Mouse (Mus musculus): ENCODE results near the gene A730061H03Rik.

A730061H03Rik gene

DNA sequence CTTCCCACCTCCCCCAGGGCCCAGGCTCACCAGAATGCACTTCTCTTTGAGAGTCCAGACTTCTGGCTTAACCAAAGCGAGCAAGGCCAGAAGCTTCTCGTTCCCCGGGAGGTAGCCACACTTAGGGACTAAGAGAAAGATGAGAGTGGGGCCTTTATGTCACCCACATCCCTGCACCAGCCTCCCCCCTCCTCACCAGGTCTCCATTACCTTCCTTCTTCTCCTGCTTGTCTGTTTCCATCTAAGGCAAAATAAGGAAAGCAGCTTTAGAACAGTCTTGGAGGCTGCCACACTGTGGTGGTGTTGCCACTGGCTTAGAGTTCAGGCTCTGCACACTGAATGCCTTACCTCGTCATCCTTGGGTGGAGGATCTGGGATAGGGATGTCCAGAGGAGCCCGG lies 29.1 kb upstream of the A730061H03Rik start:
- no peaks in the 10 kb centered on the region for H3K27me3 ChIP-seq (ENCODE audit: control insufficient read depth, insufficient read depth, low read length, poor library complexity, severe bottlenecking)
- DNase-seq (ENCODE audit: low read depth, low spot score), result no peak
- no peaks in the 10 kb centered on the region; the same call in 1 of the 2 replicates for H3K36me3 ChIP-seq (ENCODE audit: control insufficient read depth, insufficient read depth, low read length, poor library complexity, severe bottlenecking)

DNA sequence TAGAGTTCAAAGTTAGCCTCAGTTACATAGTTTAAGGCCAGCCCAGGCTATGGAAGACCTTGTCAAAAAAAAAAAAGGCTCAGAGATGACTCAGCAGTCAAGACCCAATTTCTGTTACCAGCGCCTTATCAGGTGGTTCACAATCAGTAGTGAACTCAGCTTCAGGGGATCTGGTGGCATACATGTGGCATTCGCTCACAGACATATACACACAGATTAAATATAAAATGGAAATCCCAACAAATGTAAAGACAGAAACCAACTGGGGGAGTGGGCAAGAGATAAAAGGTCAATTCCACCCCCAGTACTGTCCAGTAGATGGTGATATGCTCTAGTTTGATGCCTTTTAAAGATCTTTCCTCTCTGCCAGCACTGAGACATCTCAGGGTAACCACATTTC lies 25.9 kb upstream of the A730061H03Rik start:
- no peaks in the 10 kb centered on the region; the same call in 1 of the 2 replicates for H3K36me3 ChIP-seq (ENCODE audit: control insufficient read depth, insufficient read depth, low read length, poor library complexity, severe bottlenecking)
- DNase-seq (ENCODE audit: low read depth, low spot score), result no peak
- H3K27me3 ChIP-seq (ENCODE audit: control insufficient read depth, insufficient read depth, low read length, poor library complexity, severe bottlenecking), result no peaks in the 10 kb centered on the region

DNA sequence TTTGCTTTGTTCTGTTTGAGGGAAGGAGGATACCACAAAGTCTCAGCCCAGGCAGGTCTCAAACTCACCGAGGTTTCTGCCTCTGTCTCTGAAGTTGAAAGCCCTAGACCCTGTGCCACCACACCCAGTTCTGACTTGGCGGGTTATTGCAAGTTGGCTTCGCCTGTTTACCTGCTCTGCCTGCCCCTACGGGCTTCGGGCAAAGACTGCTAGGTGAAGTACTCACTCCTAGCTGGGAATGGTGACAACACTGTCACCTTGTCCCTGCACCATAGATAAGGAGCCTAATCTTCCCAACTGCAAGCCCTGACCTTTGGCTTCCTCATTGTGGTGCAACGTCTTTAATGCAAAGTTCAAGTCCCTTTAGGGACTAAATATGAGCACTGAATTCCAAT lies 25.4 kb upstream of the A730061H03Rik start:
- no peak for DNase-seq (ENCODE audit: low read depth, low spot score)
- no peaks in the 10 kb centered on the region for H3K27me3 ChIP-seq (ENCODE audit: control insufficient read depth, insufficient read depth, low read length, poor library complexity, severe bottlenecking)
- H3K36me3 ChIP-seq (ENCODE audit: control insufficient read depth, insufficient read depth, low read length, poor library complexity, severe bottlenecking), result no peaks in the 10 kb centered on the region; the same call in 1 of the 2 replicates

DNA sequence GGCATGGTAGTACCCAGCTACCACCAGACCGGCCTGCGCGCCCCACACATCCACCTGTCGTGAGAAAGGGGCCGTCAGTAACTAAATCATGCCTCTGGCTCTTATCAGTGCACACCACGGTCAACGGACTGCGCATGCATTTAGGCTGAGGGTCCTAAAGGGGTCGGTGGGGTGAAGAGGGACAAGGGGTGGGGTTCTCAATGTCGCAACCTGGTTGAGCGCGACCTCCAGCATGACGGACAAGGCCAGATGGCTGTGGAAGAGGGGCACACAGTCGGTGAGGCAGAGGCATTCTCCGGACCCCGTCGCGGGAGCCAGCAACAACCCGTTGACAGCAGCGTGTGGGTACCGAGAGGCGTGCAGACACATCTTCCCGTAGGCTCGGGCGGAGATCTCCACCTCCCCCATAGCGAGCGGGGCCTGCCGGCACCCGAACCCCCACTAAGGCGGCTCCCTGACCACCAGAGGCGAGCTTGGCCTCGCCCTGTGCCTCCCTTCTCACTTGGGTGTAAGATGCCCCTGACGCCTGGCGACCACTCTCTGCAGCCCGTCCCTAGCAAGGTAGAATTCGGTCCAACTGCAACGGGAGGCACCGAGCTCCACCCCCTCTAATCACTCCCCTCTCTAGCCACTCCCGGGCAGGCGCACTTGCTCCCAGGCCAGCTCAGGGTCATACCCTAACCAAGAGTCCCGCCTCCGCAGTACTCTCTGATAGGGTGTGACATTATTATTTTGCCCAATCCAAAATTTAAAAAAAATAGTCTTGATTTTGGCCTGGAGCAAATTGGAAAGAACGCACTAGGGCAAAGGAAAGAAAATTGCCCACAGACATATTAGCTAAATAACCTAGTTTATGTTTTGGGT lies 24.7 kb upstream of the A730061H03Rik start, which contains the start of gene Emc9:
Emc9 (minus strand) TSS at position 601 of the 864 bp plus-strand sequence.
- DNase-seq (ENCODE audit: low read depth, low spot score), result peak; percentile 68
- Histone ChIP-seq H3K36me3 (ENCODE audit: control insufficient read depth, insufficient read depth, low read length, poor library complexity, severe bottlenecking) (peaks cover under 1% of the 10 kb centered on the region), H3K27me3 (ENCODE audit: control insufficient read depth, insufficient read depth, low read length, poor library complexity, severe bottlenecking) (no peaks in the 10 kb centered on the region)

DNA sequence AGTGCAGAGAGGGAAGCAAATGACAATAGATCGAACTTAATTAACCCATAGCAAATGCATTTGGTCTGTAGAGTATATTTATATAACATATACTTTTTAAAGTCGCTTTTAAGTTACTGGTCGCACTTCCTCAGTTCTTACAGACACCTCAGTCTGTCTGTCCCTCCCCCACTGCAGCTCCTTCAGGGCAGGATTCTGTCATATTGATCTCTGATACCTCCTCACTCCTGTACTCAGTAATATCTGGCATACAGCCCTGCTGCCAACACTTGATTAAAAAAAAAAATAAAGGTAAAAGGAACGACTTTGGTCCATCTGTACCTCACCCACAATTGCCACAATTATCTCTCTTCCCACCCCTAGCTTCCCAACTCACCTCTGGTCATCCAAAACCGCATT lies 24.1 kb upstream of the A730061H03Rik start:
- Histone ChIP-seq H3K36me3 (ENCODE audit: control insufficient read depth, insufficient read depth, low read length, poor library complexity, severe bottlenecking) (peaks cover 3% of the 10 kb centered on the region), H3K27me3 (ENCODE audit: control insufficient read depth, insufficient read depth, low read length, poor library complexity, severe bottlenecking) (no peaks in the 10 kb centered on the region)
- no peak for DNase-seq (ENCODE audit: low read depth, low spot score)

DNA sequence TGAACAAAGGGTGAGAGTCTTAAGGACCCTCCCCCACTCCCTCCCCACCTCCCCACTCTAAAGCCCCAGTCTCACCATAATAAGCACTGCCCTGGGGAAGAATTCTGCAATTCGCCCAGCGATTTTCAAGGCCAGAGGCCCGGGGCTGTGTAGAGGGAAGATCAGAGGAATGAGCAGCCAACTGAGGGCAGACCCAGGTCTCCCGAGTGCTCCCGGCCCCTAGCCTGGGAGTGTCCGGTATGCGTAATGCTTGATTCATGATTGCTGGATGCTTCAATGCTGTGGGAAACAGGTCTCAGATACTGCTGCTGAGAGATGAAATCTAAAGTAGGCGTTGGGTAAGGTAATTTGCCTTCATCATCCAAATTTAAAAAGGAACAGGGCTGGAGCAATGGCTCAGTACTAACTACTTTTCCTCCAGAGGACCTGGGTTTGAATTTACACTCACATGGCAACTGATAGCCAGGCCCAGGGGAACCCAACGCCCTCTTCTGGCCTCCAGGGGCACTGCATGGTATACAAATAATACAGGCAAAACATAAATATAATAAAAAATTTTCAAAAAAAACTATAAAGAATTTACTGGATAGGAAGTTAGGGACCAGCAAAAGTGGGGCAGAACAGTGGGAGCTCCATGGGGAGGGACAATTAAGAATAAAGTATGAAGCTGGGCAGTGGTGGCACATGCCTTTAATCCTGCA lies 21.9 kb upstream of the A730061H03Rik start:
- peak; percentile 44 for DNase-seq (ENCODE audit: low read depth, low spot score)
- no peaks in the 10 kb centered on the region for H3K27me3 ChIP-seq (ENCODE audit: control insufficient read depth, insufficient read depth, low read length, poor library complexity, severe bottlenecking)

DNA sequence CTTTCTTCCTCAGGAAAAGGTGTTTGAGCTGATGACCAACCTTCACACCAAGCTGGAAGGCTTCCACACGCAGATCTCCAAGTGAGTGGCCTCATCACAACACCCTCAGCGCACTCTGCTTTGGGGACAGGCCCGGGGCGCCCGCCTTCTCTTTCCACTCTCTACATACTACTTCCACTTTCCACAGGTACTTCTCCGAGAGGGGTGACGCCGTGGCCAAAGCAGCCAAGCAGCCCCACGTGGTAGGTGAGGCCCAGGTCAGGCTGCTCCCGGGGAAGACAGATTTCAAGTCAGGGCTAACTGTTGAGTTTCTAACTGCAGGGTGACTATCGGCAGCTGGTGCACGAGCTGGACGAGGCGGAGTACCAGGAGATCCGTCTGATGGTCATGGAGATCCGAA lies 20.5 kb upstream of the A730061H03Rik start:
- Histone ChIP-seq H3K36me3 (ENCODE audit: control insufficient read depth, insufficient read depth, low read length, poor library complexity, severe bottlenecking) (peaks cover 3% of the 10 kb centered on the region), H3K27me3 (ENCODE audit: control insufficient read depth, insufficient read depth, low read length, poor library complexity, severe bottlenecking) (no peaks in the 10 kb centered on the region)
- no peak for DNase-seq (ENCODE audit: low read depth, low spot score)

More for the DNA sequence above, 21.9 kb upstream of the A730061H03Rik start:
- peaks cover 3% of the 10 kb centered on the region for H3K36me3 ChIP-seq (ENCODE audit: control insufficient read depth, insufficient read depth, low read length, poor library complexity, severe bottlenecking)

DNA sequence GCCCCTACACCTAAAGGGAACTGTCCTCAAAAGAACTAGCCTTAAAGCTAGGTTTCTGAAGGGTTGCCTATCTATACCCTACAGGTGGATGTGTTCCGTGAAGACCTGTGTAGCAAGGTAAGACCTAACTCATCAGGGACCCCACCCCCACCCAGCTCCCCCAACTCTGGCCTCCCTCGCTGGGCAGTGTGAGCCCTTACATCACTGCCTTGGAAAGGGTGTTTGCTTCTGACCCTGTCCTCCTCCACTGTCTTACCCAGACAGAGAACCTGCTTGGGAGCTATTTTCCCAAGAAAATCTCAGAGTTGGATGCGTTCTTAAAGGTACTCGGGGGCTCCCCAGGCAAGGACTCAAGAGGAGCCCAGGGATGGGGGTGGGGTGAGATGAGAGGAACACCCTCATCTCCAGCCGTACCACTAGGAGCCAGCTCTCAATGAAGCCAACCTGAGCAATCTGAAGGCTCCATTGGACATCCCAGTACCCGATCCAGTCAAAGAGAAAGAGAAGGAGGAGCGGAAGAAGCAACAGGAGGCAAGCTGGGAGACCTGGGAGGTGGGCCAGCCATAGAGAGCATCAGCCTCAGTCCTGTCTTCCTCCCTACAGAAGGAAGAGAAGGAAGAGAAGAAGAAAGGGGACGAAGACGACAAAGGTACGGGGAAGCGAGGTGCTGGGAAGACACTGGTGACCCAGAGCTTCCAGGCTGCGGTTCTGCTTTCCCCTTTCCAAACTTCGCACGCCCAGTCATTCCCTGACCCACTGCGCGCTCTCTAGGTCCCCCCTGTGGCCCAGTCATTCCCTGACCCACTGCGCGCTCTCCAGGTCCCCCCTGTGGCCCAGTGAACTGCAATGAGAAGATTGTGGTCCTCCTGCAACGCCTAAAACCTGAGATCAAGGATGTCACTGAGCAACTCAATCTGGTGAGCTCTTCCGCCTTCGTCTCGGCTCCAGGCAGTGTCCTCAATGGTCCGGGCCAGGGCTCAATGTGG lies 19.6 kb upstream of the A730061H03Rik start:
- peaks cover 3% of the 10 kb centered on the region for H3K36me3 ChIP-seq (ENCODE audit: control insufficient read depth, insufficient read depth, low read length, poor library complexity, severe bottlenecking)
- no peaks in the 10 kb centered on the region for H3K27me3 ChIP-seq (ENCODE audit: control insufficient read depth, insufficient read depth, low read length, poor library complexity, severe bottlenecking)
- DNase-seq (ENCODE audit: low read depth, low spot score), result no peak

DNA sequence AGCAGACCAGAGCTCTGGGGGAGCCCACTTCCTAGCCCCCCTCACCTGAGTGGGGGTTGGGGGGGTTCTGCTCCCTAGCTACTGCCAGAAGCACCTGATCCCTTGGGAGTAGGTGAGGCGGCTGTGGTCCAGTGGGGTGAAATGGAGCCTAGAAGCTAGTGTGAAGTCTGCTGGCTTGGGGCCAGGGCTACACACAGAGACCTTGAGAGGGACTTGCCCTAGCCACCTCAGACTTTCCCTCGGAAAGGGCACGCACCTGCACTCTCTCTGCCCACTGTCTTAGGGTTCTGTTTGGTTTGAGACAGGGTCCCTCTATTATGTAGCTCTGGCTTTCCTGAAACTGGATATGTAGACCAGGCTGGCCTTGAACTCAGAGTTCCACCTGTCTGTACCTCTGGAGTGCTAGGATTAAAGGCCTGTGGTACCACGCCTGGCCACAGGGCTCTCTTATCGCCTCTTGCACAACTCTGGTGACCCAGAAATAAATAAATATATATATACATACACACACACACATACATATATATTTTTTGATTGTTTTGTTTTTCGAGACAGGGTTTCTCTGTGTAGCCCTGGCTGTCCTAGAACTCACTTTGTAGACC lies 18.6 kb upstream of the A730061H03Rik start:
- peaks cover 3% of the 10 kb centered on the region for H3K36me3 ChIP-seq (ENCODE audit: control insufficient read depth, insufficient read depth, low read length, poor library complexity, severe bottlenecking)
- H3K27me3 ChIP-seq (ENCODE audit: control insufficient read depth, insufficient read depth, low read length, poor library complexity, severe bottlenecking), result no peaks in the 10 kb centered on the region
- peak; percentile 73 for DNase-seq (ENCODE audit: low read depth, low spot score)

DNA sequence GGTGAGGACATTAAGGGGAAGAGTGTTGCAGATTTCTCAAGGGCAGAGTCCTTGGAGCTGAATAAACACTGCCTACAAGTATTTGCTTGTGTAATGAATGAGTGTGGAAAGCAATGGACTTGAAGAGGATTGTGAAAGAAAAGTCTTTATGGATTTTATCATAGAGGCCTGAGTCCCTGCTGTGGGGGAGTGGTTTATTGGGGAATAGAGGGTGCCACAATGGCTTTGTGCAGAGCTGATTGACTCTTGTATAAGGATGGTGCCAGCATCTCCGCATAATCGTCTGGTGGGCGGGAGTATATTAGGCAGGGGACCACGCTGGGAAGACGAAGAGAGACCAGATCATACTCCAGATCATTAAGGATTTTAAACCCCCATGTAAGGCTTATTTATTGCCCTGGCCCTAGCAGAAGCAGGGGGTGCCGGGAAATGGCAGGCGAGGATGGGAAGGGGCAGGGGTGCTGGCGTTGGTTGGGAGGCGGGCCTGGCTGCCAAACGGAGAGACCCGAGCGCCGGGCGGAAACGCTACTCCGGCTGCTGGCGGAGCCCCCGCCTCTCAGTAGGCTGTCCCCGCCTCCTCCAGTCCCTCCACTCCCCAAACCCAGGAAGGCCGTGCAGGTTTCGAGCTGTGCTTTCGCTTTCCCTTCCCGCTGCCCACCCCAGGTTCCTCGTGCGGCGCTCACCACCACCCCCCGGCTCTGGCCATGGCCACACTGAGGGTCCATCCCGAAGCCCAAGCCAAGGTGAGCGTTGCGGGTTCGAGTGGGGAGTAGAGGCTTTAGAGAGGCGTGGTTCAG lies 17.9 kb upstream of the A730061H03Rik start, which contains the start of gene Psme1:
Psme1 (plus strand) TSS at position 253 of the 797 bp plus-strand sequence.
- peak; percentile 81 for DNase-seq (ENCODE audit: low read depth, low spot score)
- H3K36me3 ChIP-seq (ENCODE audit: control insufficient read depth, insufficient read depth, low read length, poor library complexity, severe bottlenecking), result peaks cover 3% of the 10 kb centered on the region
- H3K27me3 ChIP-seq (ENCODE audit: control insufficient read depth, insufficient read depth, low read length, poor library complexity, severe bottlenecking), result no peaks in the 10 kb centered on the region

DNA sequence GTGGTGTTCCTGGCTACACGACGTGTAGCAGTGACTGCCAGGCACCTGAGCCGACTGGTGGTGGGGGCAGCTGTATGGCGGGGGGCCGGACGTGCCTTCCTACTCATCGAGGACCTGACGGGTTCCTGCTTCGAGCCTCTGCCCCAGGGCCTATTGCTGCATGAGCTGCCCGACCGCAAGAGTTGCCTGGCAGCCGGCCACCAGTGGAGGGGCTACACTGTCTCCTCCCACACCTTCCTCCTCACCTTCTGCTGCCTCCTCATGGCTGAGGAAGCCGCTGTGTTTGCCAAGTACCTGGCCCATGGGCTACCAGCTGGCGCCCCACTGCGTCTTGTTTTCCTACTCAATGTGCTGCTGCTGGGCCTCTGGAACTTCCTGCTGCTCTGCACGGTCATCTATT lies 16.2 kb upstream of the A730061H03Rik start:
- peaks cover 3% of the 10 kb centered on the region for H3K36me3 ChIP-seq (ENCODE audit: control insufficient read depth, insufficient read depth, low read length, poor library complexity, severe bottlenecking)
- H3K27me3 ChIP-seq (ENCODE audit: control insufficient read depth, insufficient read depth, low read length, poor library complexity, severe bottlenecking), result no peaks in the 10 kb centered on the region
- DNase-seq (ENCODE audit: low read depth, low spot score), result peak; percentile 25

DNA sequence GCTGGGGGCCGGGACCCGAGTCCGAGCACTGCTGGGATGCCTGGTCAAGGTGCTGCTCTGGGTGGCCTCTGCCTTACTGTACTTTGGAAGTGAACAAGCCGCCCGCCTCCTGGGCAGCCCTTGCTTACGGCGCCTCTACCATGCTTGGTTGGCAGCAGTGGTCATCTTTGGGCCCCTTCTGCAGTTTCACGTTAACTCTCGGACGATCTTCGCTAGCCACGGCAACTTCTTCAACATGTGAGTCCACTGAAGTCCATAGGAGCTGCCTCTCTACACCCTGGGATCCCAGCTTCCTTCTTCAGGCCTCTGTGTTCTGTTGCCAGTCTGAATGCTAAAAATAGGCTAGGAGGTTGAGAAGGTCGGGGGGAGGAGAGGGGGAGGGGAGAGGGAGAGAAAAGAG lies 15.5 kb upstream of the A730061H03Rik start:
- no peaks in the 10 kb centered on the region for H3K27me3 ChIP-seq (ENCODE audit: control insufficient read depth, insufficient read depth, low read length, poor library complexity, severe bottlenecking)
- DNase-seq (ENCODE audit: low read depth, low spot score), result no peak
- peaks cover 4% of the 10 kb centered on the region for H3K36me3 ChIP-seq (ENCODE audit: control insufficient read depth, insufficient read depth, low read length, poor library complexity, severe bottlenecking)

DNA sequence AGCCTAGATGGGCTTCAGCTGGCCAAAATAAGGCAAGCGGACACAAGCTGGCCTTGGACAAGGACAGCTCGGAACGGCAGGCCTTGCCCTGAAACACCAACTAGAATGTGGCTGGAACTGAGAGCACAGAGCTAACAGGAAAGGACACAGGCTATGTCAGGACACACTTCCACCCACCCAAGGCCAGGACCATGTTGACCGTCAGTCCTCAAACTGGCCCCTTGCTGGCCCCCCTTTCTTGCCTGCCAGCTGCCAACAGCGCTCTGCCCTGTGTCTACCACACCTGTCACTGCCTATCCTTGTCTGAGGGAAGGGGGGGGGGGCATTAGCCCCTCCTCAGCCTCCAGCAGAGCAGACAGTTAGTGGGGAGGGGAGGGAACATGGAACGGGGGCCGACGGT lies 15.1 kb upstream of the A730061H03Rik start, which contains the start of gene Fitm1:
Fitm1 (plus strand) TSS at position 316 of the 400 bp plus-strand sequence.
- peaks cover 8% of the 10 kb centered on the region; the same call in 1 of the 2 replicates for H3K36me3 ChIP-seq (ENCODE audit: control insufficient read depth, insufficient read depth, low read length, poor library complexity, severe bottlenecking)
- no peak for DNase-seq (ENCODE audit: low read depth, low spot score)

More for the DNA sequence above, 15.1 kb upstream of the A730061H03Rik start, which contains the start of gene Fitm1:
- no peaks in the 10 kb centered on the region for H3K27me3 ChIP-seq (ENCODE audit: control insufficient read depth, insufficient read depth, low read length, poor library complexity, severe bottlenecking)
